Mouse (Mus musculus) adrenal gland, postnatal 10 days (tissue): ENCODE measurements at regions not wholly inside any gene's neighbourhood (a gene's known extent, or its start where the extent isn't known, plus 50 kb on each side); places are given as distances from the start of the nearest gene placed in this dataset.
A peak's percentile ranks its signal among the peaks of the same experiment; 100 is the strongest.

ENCODE experiments used
- DNase-seq: peaks from one replicate; pipeline ENCODE4 v3.0.0; 2021; ENCODE audit warnings: mixed read lengths

DNA sequence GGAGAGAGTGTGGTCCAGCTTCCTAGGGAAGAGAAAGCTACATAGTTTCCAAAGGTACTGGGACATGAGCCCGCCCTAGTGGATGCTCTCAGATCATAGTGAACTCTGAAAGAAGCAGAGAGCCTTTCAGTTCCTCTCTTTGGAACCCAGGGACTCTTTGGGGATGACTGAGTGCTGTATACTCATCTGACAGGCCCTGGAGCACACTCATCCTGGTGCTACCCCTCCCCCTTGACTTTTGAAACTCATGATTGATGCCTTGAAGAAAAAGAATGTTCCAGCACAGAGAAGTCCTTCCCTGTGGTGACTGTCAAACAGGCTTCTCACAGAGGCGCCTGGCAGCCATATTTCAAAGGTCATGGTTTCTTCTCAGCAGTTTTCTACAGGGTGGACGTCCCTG is 254.2 kb upstream of the Eif4g2 start:
- no peak for DNase-seq

DNA sequence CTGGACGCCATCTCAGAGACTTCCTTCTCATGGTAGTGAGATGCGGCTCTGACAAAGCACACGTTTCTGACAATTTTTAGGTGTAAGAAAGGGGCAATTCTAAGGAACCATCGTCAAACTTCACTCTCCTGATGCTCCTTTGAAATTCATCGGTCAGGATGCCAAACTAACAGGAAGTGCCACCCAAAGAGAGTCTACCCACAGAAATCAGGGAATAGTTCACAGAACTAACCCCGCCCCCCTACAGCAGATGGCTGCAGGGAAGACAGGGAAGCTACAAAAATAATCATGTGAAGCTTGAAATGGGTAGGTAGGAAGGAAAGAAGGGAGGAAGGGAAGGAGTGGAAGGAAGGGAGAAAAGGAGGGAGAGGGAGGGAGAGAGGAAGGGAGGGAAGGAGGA is 240.1 kb upstream of the Eif4g2 start:
- no peak for DNase-seq

DNA sequence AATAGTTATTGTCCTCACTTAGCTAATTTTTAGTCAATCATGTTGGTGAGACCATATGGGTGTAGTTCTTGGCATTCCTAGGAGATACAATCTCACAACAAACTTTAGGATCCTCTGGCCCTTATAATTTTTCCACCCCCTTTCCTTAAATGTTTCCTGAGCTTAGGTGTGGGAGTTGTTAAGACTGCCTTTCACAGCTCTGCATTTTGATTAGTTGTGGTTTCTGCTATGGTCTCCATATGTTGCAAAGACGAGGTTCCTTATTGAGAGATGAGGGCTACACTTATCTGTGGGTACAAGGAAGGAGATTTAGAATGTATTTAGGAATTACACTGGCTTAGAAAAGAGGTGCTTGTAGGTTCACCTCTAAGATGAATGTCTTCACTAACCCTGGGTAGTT is 237.1 kb upstream of the Eif4g2 start:
- no peak for DNase-seq

DNA sequence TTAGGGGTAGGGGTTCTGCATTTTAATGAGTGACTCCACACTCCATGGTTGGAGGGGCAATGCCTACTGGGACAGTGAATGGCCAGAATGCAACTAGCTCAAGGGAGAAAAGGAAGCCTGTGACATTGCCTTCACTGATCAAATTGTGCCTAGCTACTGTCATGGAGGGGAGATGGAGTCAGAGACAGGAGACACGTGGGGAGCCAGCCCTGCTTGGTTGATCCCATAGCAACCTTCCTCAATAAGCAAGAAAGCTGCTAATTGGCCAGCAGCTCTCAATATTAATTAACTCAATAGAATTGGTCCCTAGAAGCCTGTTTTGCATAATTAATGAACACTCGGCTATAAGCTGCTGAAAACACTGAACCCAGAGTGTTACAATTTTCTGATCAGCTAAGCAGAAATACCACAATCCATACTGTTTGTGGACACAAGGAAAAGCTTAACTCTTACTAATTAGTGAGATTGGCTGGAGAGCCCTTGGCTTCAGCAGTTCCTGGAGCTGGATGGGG is 233.7 kb upstream of the Eif4g2 start:
- no peak for DNase-seq

DNA sequence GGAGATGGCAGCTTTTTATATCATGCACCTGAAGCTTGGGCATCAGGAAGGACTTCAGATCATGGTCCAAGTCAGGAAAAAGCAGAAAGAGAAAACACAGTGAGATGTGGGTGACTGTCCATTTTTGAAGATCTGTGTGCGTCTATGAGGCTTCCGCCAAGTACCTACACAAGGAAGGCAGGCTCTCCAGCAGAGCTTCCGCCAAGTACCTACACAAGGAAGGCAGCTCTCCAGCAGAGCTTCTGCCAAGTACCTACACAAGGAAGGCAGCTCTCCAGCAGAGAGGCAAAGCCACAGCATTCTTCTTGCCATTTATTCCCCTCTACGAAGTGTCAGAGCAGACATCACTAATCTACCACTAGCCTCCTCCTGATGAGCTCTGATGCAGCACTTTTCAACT is 231.1 kb upstream of the Eif4g2 start:
- no peak for DNase-seq

DNA sequence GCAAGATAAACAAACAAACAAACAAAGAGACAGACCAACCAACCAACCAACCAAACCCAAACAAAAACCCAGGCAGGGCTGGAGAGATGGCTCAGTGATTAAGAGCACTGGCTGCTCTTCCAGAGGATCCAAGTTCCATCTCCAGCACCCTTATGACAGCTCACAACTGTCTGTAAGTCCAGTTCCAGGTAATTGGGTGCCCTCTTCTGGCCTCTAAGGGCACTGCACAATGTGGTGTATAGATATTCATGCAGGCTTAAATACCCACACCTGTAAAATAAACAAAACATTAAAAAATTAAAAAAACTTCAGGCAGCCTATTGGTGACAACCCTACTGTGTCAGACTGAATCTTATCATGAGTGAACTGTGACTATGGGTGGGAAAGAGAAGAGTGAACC is 222.4 kb upstream of the Eif4g2 start:
- no peak for DNase-seq

DNA sequence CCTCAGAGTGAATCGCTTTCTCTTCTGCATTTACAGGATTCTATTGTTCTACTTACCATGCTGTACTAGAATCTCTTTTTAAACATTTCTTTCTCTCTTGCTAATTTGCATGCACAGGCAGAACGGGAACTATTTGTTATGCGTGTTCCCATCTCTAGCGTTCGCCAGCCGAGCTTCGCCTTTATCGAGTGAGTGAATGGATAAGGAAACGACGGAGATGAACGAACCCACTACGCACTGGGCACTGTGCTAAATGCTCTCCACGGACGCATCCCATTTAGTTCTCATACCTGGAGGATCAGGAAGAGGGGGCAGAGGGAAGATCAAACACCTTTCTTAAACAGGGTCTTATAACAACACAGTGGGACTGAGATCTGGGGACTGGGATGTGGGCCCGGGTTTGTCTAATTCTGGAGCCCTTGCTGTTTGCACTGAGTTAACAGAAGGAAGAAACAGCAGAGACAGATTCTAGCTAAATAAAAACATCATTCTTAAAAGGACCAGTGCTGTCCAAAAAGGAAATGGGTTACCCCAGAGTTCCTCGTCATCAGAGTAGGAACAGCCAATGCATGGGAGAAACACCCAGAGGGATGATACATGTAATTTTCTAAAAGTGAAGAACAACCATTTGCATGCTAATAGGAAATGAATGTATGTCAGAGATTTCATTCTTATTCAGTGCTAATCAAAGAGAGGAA is 219.1 kb upstream of the Eif4g2 start:
- no peak for DNase-seq

DNA sequence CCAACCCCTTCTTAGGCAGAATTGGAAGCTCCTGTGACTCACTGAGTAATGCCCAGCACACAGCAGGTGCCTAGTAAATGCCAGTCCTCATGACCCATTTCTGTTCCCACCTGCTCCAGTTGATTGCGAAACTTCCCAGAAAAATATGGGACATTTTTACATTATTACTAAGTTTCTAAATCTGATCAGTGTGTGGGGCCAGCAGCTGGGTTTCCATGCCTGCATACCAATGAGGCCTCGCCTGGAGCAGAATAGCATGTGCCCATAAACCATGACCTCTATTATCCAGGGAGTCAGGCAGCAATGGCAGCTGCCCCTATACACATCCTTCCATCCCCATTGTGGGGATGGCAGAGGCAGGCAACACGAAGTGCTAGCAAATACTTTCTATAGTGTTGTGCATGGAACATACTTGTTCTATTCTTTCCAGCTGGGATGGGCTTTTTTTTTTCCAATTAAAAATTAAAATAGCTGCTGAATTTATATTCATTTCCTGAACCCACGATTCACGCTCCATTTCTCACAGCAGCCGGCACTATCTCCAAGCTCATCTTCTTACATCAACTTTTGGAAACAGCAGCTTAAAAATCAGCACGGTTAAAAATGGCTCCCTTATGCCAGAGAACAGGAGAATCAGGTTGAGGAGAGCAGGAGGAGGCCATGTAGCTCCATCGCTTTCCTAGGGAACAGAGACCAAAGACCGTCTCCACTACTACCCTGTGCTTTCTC is 214.5 kb upstream of the Eif4g2 start:
- DNase-seq = no peak

DNA sequence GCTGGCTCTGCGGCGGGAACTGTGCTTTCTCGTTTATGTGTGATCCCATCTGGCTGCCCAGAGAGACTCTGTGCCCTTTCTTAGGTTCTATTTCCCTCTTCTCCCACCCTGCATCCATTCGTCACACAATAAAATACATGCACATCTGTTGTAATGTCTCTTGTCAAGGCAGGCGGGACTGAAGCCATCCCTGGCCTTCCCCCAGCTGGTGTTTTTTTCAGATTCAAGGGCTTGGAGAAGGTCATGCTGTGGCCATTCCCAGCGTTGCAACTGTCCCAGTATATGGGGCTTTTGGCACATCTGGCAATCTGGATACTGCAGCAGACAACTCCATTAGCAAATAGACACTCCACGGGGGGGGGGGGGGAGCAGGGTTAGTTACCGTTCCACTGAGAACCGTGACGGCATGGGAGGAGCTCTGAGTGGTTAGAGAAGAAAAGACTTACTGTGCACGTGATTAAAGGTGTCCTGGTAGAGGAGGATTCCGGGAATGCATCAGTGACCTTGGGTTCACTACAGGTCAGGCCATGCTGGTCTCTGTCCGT is 200.7 kb upstream of the Eif4g2 start:
- DNase-seq = peak; percentile 49

DNA sequence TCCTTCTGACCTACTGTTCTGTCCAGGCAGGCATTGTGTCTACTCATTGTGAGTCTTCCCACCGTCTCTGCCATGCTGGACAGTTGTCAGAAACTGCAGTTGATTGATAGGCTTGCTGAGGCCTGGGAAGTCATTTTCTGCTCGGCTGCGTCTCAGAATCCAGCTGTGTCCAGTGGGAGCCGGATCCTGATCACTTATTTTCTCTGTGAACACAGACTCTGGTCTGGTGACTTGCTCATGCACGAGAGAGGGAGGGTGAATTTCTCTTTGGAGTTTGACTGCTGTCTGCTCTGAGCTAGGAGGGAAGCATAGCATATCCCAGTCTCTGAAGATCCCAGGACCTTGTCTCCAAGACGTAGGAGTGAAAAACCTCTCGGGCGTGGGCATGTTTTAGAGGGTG is 199.5 kb upstream of the Eif4g2 start:
- no peak for DNase-seq

DNA sequence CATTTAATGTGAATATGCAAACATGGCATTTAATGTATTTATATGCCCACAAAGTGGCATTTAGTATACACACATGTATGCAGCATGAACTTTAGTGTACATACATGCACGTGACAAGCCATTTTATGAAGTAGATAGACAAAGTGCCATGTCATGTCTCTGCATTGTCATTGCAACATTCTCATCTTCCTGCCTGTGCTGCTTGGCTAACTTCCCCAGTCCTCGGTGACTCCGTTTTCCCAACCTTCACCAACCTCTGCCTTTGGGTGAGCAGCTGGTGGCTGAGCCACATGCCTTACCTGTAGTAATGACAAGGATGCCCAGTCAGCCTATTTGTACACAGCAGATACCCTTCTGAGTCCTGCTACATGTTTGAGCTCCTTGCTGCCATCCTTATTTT is 194.9 kb upstream of the Eif4g2 start:
- DNase-seq = no peak

DNA sequence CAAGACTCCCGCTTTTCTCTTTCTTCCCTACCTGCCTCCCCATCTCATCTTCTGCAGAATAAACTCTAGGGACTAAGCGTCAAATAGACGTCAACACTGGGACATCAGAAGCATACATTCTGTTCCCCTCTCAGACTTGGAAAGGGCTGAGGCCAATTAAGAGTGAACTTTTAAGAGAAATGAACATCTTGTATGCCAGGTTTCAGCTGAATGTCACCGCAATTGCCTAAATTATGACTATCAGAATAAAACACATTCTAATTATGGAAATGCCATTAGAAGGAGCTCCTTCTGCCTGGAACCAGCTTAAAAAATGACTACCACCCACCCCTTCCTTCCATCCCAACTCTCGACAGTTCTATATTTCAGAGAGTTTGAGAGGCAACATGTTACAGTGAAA is 191.0 kb upstream of the Eif4g2 start:
- no peak for DNase-seq

DNA sequence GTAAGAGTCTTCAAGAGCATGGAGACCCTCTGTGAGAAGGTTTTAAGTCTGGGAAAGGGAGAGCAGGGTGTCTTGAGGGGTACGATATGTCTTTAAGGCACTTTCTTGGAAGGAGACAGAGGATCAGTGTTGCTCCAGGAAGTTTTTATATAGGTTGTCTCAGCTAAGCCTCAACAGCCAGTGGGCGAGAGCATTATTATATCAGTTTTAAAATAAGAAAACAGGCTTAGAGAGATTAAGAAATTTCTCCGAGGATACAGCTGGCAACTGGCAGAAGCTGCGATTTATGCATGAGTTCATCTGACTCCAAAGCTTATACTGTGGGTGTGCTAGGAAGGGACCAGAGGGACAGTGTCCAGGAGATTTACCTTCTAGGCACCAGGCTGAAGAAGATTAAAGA is 188.0 kb upstream of the Eif4g2 start:
- no peak for DNase-seq

DNA sequence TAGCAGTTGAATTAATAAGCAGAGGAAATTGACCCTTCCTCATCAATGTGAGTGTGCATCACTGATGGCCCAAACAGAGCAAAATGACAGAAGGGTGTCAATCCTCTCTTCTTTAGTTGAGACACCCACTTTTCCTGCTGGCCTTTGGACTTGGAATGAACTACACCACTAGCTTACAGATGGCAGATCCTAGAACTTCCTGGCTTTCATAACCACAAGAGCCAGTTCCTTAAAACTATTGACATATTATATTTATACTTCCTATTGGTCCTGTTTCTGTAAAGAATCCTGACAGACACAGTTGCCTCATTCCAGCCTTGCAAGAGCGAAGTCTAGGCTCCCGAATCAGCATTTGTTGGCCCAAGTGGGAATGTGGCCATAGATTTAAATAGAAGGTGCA is 185.4 kb upstream of the Eif4g2 start:
- DNase-seq = no peak

DNA sequence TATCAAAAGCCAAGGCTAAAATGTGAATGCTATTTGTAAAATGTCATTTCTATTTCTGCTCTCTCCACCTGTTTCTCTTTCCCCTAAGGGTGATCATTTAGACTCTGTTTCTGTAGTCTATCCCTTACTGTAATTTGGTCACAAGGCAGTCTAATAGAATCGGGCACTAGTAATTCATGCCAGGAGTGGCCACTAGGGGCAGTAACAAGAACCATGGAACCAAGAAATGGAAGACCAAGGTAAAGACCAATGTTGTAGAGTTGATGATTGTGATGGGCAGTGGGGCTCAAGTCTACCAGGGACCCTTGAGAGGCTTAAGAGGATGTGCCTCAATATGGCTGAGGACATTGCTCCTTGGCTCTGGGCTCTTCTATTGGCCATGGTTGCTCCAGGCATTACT is 180.5 kb upstream of the Eif4g2 start:
- no peak for DNase-seq

DNA sequence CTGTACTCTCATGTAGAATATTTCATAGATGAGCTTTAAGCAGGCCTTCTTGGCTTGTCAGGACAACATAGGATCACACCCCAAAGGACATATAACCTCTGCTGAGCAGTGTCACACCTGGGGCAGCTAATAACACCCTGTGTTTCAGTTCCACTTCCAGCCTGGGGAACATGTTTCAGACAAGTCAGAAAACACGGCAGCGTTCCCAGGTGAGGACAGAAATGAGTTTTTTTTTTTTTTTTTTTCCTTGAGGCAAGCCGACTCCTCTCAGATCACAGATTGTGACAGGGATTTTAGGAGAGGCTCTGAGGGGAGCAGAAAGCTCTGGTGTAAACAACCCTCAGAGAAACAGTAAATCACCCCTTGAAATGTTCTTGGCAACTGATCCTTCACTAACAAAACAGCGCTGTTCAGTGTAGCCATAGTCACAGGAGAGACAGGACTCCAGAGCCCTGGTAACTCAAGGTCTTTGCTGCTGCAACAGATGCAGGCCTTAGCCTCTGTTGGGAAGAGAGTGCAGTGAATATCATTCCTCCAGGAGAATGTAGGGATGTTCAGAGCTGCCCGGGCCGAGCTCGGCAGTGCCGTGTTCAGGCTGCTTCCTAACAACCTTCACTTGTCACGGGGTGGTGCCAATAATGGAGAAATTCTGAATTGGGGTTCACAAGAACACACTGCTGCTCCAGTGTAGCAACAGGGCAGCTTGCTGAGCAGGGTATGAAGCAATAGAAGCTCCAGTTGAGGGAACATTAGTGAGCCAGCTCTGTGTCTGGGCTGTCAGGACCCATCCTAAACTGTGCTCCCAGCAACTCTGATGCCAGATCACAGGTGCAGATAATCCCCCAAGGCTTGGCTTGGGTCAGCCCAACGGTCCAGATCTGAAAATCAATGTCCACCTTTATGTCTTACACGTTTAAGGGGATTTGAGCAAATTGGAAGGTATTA is 177.1 kb upstream of the Eif4g2 start:
- peak; percentile 65 for DNase-seq

DNA sequence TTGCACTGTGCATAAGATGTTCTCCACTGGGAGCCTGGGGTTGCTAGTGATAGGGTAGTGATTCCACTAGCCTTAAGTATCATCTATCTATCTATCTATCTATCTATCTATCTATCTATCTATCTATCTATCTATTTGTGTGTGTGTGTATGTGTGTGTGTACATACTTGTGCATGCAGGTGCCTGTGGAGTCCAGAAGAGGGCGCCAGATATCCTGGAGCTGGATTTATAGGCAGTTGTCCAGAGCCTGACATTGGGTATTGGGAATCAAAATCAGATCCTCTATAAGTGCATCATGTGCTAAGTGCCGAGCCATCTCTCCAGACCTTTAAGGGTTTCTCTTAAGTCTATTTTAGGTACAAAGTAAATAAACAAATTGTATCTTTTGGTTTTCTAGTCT is 175.0 kb upstream of the Eif4g2 start:
- DNase-seq = no peak

DNA sequence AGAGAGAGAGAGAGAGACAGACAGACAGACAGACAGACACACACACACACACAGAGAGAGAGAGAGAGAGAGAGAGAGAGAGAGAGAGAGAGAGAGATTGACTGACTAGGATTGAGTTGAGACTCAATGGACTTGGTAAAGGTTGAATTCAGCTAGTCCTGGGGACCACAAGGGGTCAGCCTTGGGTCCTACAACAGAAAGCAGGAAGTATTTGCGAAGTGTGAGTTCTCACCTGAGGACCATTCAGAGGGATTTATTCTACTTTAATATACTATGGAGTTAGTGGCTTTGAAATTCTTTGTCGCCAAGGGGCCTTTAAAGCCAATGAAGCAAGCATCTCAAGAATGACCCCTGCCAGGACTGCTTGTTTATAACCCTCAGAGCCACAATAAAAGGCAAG is 173.4 kb upstream of the Eif4g2 start:
- no peak for DNase-seq

DNA sequence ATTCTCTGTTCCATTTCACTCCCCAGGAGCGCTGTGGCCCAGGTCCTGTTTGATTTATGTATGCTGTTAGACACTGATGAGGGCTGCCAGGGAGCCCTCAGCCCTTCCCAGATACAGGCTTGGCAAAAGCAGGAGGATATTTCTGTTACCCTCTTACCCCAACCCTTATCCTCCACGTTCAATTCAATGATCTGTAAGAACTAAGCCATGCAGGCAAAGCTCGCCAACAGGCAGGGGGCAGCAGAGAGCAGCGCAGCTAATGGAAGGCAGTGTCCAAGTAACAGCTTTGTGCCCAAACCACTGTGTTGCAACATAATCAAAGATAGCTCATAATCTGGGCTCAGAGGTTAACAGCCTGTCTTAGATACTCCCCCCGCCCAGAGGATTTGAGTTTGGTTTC is 166.8 kb upstream of the Eif4g2 start:
- peak; percentile 95 for DNase-seq

DNA sequence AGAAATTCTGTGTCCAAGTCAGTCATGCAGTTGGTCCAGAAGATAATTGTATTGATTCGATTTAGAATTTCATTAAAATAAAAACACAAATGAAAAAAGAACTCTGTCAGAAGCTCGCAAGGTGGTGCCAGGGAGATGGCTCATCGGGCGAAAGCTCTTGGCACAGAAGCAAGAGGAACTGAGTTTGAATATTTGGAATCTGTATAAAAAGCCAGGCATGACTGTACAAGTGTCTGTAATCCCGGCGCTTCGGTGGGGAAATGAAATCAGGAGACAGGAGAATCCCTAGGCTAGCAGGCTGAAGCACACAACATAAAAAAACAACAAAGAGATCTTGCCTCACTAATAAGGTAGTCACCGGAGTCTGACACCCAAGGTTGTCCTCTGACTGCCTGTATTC is 162.7 kb upstream of the Eif4g2 start:
- peak; percentile 31 for DNase-seq

DNA sequence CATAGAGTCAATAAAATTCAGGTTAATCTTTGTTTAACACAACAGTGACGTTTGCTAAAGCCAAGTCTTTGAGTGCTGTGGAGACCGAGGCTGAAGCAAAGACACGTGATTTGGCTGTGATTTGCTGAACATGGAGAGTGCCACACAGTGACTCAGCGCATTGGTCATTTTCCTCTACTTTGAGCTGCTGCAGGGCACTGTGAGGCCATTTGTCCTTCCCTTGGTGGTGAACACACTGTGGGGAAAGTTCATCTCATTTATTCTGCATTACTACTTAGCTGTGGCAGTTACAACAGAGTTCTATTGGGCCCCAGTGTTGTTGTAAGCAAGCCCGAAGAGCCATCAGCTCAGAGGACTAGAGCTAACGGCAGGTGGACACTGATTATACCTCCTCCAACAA is 162.2 kb upstream of the Eif4g2 start:
- peak; percentile 48 for DNase-seq

DNA sequence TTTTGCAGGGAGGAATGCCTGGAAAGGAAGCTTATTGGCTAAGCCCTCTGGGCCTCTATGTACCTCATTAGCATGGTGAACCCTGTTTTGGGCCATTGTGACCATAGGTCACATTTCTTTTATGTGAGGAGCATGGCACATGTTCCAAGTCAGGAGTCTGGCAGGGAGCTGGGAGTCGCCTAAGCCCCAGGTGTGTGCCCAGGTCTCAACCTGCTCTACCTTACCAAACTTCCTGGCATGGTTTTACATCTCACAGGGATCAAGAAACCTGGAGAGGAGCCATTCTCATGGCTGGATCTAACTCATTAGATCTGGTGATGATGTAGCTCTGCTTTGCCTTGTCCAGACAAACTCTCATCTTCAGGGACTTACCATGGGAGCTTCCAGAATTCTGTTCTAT is 161.0 kb upstream of the Eif4g2 start:
- DNase-seq = no peak

DNA sequence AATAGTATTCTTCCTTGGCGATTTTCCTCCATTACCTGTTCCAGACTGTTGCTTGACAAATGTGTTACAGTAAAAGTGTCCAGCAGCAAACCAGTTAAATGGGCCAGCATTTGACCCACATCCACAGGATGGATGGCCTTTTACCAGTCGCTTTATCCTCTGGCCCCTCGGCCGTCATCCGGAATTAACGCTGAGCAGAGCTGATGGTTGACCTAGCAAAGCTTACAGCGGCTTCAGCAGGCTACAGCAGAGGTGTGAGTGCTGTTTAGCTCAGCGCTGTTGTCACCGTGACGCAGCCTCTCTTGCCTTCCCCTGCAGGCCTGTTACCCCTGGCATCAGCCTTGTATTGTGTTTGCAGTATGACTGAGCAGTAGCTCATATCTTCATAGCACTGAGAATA is 159.8 kb upstream of the Eif4g2 start:
- no peak for DNase-seq
